Mouse (Mus musculus) 3T3-L1 (cell line): ENCODE measurements around the gene Rpe.
"Not testable (repeated sequence)": the region's sequence is repeated elsewhere in the genome, so short reads cannot be mapped to it uniquely, and the experiment has no call there.

Experiments
- DNase-seq: peaks from one replicate; pipeline ENCODE4 v3.0.0-alpha.2; 2015; ENCODE audit warnings: low read depth, low spot score

Gene Rpe

GRCm38 (mm10) chr1:66700693-66701575 is at the start of gene Rpe:
Rpe (plus strand) TSS chr1:66700831.
- peak; percentile 93 for DNase-seq

DNA sequence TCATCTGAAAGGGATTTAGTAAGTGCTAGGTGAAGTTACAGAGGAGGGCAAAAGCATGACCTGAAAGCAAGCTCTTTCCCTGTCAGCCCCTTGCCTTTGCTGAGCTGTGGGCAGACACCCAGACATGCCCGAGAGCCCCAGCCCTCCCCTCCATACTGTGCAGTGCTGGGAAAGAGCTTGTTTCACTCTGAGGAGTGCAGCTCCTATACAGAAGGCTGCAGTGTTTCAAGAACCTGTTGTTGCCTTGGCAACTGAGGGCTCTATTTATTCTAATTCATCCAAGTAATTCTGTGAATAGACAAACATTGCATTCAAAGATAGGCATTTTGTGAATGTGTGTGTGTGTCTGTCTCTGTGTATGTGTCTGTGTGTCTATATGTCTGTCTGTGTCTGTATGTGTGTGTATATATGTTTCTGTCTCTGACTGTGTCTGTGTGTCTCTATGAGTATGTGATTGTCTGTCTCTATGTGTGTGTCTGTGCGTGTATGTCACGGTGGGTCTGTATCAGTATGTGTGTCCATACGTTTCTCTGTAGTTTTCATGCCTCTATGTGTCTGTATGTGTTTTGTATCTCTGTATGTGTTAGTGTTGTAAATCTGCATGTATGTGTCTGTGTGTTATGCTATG is 45.4 kb upstream of the Rpe start:
- DNase-seq = no peak

GRCm38 (mm10) chr1:66655747-66656119 is 44.9 kb upstream of the Rpe start:
- peak; percentile 70 for DNase-seq

GRCm38 (mm10) chr1:66671475-66671874 is 29.2 kb upstream of the Rpe start:
- DNase-seq = no peak

GRCm38 (mm10) chr1:66672812-66673211 is 27.8 kb upstream of the Rpe start:
- DNase-seq = no peak

- no peak for DNase-seq
These were observed 22.7 kb upstream of the Rpe start for GRCm38 (mm10) chr1:66677928-66678327.

DNA sequence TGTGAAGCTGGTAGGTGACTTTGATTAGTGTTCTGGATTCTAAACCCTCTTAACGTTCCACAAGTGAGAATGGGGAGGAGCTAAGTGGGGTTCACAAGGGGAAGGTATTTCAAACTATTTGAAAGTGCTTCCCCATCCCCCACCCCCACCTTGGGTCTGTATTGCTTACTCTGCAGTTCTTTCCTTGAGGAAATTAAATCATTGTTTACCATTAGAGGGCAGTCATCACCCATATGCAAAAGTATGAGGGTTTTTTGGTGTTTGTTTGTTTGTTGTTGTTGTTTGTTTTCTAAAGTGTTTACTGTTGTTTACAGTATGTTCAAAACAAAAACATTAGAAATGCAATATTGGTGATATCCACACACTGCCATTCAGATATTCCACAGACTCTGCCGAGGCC is 22.0 kb upstream of the Rpe start:
- DNase-seq = no peak

- DNase-seq = no peak
These were observed 17.7 kb upstream of the Rpe start for GRCm38 (mm10) chr1:66682974-66683373.

GRCm38 (mm10) chr1:66691772-66692171 is 8.9 kb upstream of the Rpe start:
- no peak for DNase-seq

GRCm38 (mm10) chr1:66692308-66692707 is 8.3 kb upstream of the Rpe start:
- no peak for DNase-seq

DNA sequence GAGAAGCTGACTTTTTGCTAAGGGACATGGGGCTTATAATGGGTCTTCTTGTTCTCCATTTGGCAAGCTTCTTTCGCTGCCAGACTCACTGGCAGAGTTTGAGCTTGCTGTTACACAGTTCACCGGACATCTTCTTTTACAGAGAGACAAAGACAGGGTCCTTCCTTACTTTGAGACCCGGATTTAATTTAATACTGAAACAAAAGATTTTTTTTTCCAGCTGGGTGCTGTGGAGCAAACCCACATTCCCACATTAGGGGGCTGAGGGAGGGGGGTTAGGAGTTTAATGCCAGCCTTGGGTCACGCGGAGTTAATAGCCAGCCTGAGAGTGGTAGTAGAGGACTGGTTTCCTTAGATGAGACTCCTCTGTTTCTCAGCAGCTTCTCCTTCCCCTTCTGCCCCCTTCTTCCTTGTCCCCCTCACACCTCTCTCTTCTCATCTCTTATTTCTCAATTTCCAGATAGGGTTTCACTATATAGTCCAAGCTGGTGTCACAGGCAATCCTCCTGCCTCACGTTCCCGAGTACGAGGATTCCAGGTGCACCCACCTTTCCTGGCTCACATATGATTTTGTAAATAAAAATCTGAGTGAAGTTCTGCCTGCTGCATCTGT is 7.7 kb upstream of the Rpe start:
- DNase-seq = no peak

DNA sequence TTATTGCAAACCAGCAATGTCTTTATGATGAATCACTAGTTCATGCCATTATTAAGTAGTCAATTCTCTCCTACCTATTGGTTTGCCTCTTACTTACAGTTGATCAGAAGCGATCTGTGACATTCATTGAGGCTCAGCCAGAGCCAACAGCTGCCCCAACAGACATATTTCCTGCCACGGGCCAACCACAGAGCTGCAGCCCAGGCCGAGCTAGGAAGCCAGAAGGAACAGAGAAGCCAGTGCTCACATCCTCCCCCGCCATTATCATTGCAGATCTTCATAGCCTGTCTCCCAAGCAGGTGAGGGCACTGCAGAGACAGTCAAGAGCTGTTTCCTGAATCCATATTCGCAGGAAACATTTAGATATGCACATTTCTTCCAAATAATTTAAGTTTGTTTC is 6.4 kb upstream of the Rpe start:
- DNase-seq = no peak

DNA sequence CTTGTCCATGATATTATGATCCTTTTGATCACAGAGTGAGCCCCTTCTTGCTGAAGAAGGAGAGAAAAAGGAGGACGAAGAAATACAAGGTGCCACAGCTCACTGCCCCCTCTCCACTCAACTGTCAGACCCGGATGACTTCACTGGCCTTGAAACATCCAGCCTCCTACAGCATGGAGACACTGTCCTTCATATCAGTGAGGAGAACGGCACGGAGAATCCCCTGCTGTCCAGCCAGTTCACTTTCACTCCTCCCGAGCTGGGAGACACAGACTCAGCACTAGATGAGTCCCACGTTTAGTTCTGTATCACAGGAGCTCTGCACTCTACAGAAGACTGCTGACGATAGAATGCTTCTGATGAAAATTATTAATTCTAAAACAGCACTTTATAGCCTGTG is 5.3 kb upstream of the Rpe start:
- DNase-seq = no peak

GRCm38 (mm10) chr1:66699630-66700029 is 1.0 kb upstream of the Rpe start:
- not testable (repeated sequence) for DNase-seq

DNA sequence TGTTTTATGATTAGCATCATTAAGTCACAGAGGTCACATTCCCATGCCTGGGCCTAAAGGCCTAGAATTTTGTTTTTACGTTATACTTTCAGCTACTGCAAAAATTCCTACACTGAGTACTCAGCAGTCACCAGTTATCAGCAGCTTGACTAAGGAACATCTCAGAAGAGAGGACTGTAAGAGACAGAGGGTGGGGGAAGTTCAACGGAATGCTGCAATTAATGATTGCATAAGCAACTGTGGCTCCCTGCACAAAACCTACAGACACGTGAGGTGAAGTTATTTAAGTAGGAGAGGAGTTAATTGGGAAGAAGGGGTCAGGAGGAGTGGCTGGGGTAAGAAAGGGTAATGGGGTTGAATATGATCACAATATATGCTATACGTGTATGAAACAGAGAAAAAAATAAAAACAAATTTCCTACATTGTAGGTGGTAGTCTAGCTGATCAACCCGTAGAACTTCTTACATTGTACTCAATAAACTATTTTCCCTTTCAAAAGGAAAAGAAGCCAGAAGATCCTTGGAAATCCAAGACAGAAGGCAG is 410 bp upstream of the Rpe start:
- no peak for DNase-seq

DNA sequence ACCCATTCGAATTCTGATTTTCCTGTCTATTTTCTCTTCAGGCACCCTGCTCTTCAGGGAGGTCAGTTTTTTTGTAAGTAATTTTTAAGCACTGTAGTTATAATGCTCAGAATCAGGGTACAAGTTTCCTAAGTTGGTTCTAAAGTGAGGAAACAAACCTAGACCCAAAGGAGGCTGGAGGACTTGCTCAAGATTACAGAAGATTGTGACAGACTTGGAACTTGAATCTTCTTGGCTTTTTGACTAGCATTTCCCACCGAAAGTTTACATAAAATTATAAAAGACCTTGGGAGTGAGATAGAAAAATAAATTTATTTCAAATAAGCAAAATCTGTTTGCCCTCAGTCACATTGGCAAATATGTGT is 927 bp downstream of the Rpe start:
- peak; percentile 26 for DNase-seq

DNA sequence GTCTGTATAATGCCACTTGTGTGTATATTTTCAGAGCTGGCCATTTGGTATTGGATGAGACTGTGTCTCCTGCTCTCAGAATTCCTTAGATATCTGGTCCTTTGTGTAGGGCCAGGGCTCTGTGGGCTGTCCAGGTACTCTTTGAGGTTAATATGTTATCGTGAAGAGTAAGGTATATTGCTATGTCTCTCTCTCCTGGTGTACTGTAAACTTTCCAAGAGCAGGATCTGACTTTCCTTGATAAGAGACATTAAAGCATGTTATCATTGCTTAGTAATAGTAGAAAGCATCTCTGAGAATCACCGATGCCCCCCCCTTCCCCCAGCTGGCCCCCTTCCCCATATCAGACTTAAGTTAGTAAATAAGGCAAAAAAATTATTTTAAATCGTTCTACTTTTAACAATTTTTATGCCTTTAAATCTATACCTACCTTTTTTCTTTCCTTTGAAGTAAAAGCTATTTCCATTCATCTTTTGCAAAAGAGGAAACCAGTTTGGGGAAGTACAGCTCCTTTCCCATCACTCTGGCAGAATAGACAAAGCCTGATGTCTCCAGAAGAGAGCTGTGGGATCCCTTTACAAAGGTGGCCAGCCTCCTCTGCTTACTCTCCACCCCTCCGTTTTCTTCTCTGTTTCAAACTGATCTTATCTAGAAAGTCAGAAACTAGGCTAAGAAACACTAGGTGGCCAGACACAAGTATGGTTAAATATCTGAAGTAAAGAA is 2.2 kb downstream of the Rpe start:
- DNase-seq = no peak

DNA sequence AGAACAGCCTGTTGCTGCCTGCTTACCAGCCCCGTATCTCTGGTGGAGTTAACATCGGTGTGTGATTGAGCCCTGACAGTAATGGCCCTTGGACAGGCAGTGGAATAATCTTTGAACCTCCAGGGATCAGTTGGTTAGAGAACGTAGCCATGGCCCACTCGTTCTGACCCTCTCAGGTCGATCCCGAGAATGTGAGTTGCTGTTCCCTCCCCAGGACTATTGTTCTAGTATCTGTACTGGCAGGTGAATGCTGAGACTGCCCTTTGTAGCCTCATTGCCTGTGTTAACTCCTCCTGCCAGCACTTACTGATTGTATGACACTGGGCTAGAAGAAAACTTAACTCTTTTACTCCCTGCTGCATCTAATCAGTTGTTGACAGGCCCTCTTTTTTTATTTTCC is 3.9 kb downstream of the Rpe start:
- DNase-seq = no peak

GRCm38 (mm10) chr1:66712859-66713258 is 12.2 kb downstream of the Rpe start:
- no peak for DNase-seq

DNA sequence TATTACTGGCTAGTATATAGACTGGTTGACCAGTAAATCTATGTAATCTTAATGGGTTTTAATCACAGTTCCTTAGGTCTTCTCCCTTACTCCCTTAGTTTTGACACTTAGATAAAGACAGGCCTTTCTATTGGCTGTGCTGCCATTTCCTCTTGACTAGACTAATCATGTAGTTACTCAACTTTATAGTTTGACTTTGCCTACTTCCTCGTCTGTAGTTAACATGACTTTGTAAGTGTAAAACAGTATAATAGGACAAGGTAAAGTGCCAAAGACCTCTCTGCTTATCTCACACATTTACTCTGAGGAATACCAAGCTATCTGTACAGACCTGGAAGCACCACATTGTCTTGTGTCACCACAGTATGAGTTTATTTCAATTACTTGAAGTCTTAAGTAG is 29.9 kb downstream of the Rpe start:
- DNase-seq = no peak

DNA sequence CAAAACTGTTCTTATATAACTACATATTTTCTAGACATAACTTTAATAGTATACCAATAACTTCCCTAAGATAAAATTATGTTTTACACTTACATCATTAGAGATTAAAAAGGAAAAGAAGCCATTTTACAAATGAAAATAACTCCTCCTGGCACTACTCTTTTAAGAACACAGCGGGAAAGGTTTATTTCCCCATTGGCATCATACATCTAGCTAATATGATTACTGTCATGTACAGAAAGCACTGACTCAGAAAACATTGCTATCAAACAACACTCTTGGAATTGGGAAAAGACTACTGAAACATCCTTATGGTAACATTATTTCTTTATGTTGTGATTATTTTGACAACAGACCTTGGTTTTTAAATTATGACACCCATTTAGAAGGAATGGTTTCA is 68.1 kb downstream of the Rpe start:
- DNase-seq = no peak
